Comparison of ENCODE assay signal across 14 mouse cellular contexts in genomic region chr9:56527951-56528350, GRCm38 (mm10).
"Had no signal": no experiment of that assay in that cellular context is flagged by ENCODE, and none has a peak within 500 bp of the region (broad histone marks: within the 10 kb centered on the region; RNA-seq: fewer than 3 reads in every experiment).

No protein-coding gene starts in this region.

- DNase-seq: gastrocnemius, postnatal 14 days; gastrocnemius, postnatal 36 days; heart, adult 11 months; heart, adult 2 months; heart, postnatal 14 days; heart, postnatal 36 days; kidney, adult 11 months; kidney, adult 2 months; kidney, adult 9 months; kidney, postnatal 14 days; kidney, postnatal 36 days; layer of hippocampus, adult 9-11 months; layer of hippocampus, postnatal 36 days; left cerebral cortex, postnatal 4 days had no signal
